Mouse (Mus musculus) lung, adult 2 months (tissue): Measurements from ENCODE around the gene Gnas.

ENCODE experiments used
- CTCF ChIP-seq: fragments of 200-500 bp; IDR thresholded peaks from 2 replicates; pipeline ENCODE4 v1.5.1; 2011; ENCODE audit warnings: mild to moderate bottlenecking, low read length, control low read depth; ENCODE audit not compliant: insufficient read depth
- POLR2A ChIP-seq: fragments of 200-500 bp; IDR thresholded peaks from 2 replicates; pipeline ENCODE4 v1.6.1; 2011; ENCODE audit warnings: low read depth, mild to moderate bottlenecking, control low read depth, low read length, borderline replicate concordance; ENCODE audit errors: extremely low read depth

DNA sequence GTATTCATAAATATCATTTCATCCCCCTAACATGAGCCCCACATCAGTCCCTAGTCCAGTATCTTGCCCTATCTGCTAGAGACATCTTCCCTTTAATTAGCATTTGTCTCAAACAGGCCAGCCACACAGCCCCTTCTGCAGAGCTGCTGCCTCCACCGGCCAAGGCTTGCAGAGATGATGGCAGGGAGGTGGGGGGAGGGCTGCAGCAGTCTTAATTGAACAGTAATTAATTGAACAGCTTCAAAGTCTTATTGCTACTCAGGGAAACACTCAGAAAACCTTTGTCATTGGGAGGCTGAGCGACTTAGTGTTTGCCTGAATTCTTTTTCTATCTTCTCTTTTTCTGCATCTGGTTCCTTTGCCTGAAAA lies 7.5 kb downstream of the Gnas start:
- TF ChIP-seq CTCF, result no peak
- no peak for TF ChIP-seq POLR2A
